Mouse (Mus musculus) megakaryocyte progenitor cell, adult 5-6 weeks (primary cell): ENCODE results near the gene Csrp1. TPM values are rescaled to one million over a fixed set of nuclear protein-coding genes. Genes with fewer than 3 reads are reported as not detected.

Experiments used
- ATAC-seq: replicated peaks from 2 replicates; pipeline ENCODE4 v1.8.0; 2016; ENCODE audit warnings: mild to moderate bottlenecking, moderate TSS enrichment, inconsistent platforms; ENCODE audit not compliant: poor library complexity
- total RNA-seq, 2 experiments: library from RNA; stranded (forward) in 1 of 2; stranded (reverse) in 1 of 2; fragments of 157-497, 149-512 nt in 1 of 2; fragments of 200-1000 nt in 1 of 2; gene quantifications; 2 replicates each; pipeline versions ENCODE4 v1.2.3 to v1.2.4; 2015 to 2017

The Csrp1 gene
- total RNA-seq, 2 experiments from 2014 or later: 103 to 113 TPM

- ATAC-seq: peak; percentile 47
Measured at GRCm38 (mm10) chr1:135697462-135697861, 22.4 kb upstream of the Csrp1 start.

- no peak for ATAC-seq
Measured at GRCm38 (mm10) chr1:135698046-135698445, 21.8 kb upstream of the Csrp1 start.

GRCm38 (mm10) chr1:135698451-135698921 is 21.4 kb upstream of the Csrp1 start:
- no peak for ATAC-seq

GRCm38 (mm10) chr1:135698996-135699705 is 20.7 kb upstream of the Csrp1 start:
- peak; percentile 61 for ATAC-seq

GRCm38 (mm10) chr1:135699892-135700291 is 20.0 kb upstream of the Csrp1 start:
- no peak for ATAC-seq

- peak; percentile 84 for ATAC-seq
Measured at GRCm38 (mm10) chr1:135700605-135701004, 19.3 kb upstream of the Csrp1 start.

- ATAC-seq: peak; percentile 12
Measured at GRCm38 (mm10) chr1:135701314-135701713, 18.5 kb upstream of the Csrp1 start.

- ATAC-seq: no peak
Measured at GRCm38 (mm10) chr1:135702722-135703121, 17.1 kb upstream of the Csrp1 start.

- ATAC-seq: no peak
Measured at GRCm38 (mm10) chr1:135704317-135704821, 15.5 kb upstream of the Csrp1 start.

- no peak for ATAC-seq
Measured at GRCm38 (mm10) chr1:135708369-135708768, 11.5 kb upstream of the Csrp1 start.

GRCm38 (mm10) chr1:135711126-135711525 is 8.7 kb upstream of the Csrp1 start:
- ATAC-seq: peak; percentile 32

GRCm38 (mm10) chr1:135714028-135714815 is 5.6 kb upstream of the Csrp1 start:
- peak; percentile 67 for ATAC-seq

GRCm38 (mm10) chr1:135714901-135715609 is 4.8 kb upstream of the Csrp1 start:
- peak; percentile 57 for ATAC-seq

- peak; percentile 83 for ATAC-seq
Measured at GRCm38 (mm10) chr1:135719486-135719885, 375 bp upstream of the Csrp1 start.

- no peak for ATAC-seq
Measured at GRCm38 (mm10) chr1:135723016-135723415, 3.2 kb downstream of the Csrp1 start.

GRCm38 (mm10) chr1:135724134-135724533 is 4.3 kb downstream of the Csrp1 start:
- no peak for ATAC-seq

- 0 out of 2 replicates have a peak, but pooled peaks have one; percentile 21 for ATAC-seq
Measured at GRCm38 (mm10) chr1:135725324-135725723, 5.5 kb downstream of the Csrp1 start.

- ATAC-seq: peak; percentile 24; the same call in 1 of the 2 replicates
Measured at GRCm38 (mm10) chr1:135725936-135726335, 6.1 kb downstream of the Csrp1 start.

- ATAC-seq: peak; percentile 87
Measured at GRCm38 (mm10) chr1:135728631-135729366, 8.9 kb downstream of the Csrp1 start.

- ATAC-seq: peak; percentile 7
Measured at GRCm38 (mm10) chr1:135729367-135729713, 9.5 kb downstream of the Csrp1 start.
